Comparison of ENCODE assay signal across 13 mouse cellular contexts in genomic region chr1:155532833-155533688, GRCm38 (mm10). TPM values are rescaled to one million over a fixed set of nuclear protein-coding genes. Genes with fewer than 3 reads are reported as not detected.
DNase-seq lines count a peak whose midpoint lies in the region; ATAC-seq and TF ChIP-seq lines count a peak whose summit lies in the region.
"Had no signal": no experiment of that assay in that cellular context is flagged by ENCODE, and none has a peak within 500 bp of the region (broad histone marks: within the 10 kb centered on the region; RNA-seq: fewer than 3 reads in every experiment).

No protein-coding gene starts in this region.

- TF ChIP-seq EP300 in heart, adult 2 months (IDR thresholded peaks at IDR 0.05; ENCODE audit: insufficient read depth, low read depth, low read length) = no peak

- TF ChIP-seq CTCF in heart, adult 2 months (IDR thresholded peaks at IDR 0.05) = no peak
- TF ChIP-seq CTCF in midbrain, postnatal 0 days (IDR thresholded peaks at IDR 0.05) = no peak

- H3K36me3 ChIP-seq in heart, adult 2 months (ENCODE audit: control insufficient read depth, insufficient read depth, low read length) = no peaks in the 10 kb centered on the region
- no peaks in the 10 kb centered on the region for H3K36me3 ChIP-seq in heart, embryonic 11.5 days (ENCODE audit: control insufficient read depth, insufficient read depth, low read length)
- H3K36me3 ChIP-seq in embryonic facial prominence, embryonic 11.5 days (replicated peaks; ENCODE audit: control insufficient read depth, insufficient read depth, low read depth, low read length) = no peaks in the 10 kb centered on the region
- no peaks in the 10 kb centered on the region for H3K36me3 ChIP-seq in midbrain, postnatal 0 days (ENCODE audit: insufficient read depth, low read length)
- H3K36me3 ChIP-seq: hindbrain, embryonic 12.5 days; lung, embryonic 15.5 days; neural tube, embryonic 12.5 days had no signal

- TF ChIP-seq POLR2A in heart, adult 2 months (IDR thresholded peaks at IDR 0.05; ENCODE audit: insufficient read depth, low read depth, low read length) = no peak

- peak; percentile 43 to 67 for DNase-seq in heart, adult 2 months
- DNase-seq in Muller cell, postnatal 12 days (ENCODE audit: inconsistent ontology term) = peak; percentile 58
- peak; percentile 49 for DNase-seq in embryonic facial prominence, embryonic 11.5 days (ENCODE audit: low spot score)
- DNase-seq in lung, postnatal 10 days = peak; percentile 72
- DNase-seq in retina, embryonic 14.5 days (ENCODE audit: low spot score) = no peak
- no peak for DNase-seq in ovary, postnatal 14 days (ENCODE audit: low spot score)
- no peak for DNase-seq in midbrain, postnatal 0 days (ENCODE audit: low spot score)
- DNase-seq: spleen, adult 18-20 months had no signal

- H3K27me3 ChIP-seq in heart, adult 2 months (ENCODE audit: control insufficient read depth, insufficient read depth, low read length) = no peaks in the 10 kb centered on the region
- no peaks in the 10 kb centered on the region for H3K27me3 ChIP-seq in heart, embryonic 11.5 days (ENCODE audit: control insufficient read depth, insufficient read depth, low read length)
- H3K27me3 ChIP-seq in embryonic facial prominence, embryonic 11.5 days (ENCODE audit: control insufficient read depth, insufficient read depth, low read length) = no peaks in the 10 kb centered on the region
- no peaks in the 10 kb centered on the region for H3K27me3 ChIP-seq in midbrain, postnatal 0 days (ENCODE audit: insufficient read depth, low read length)
- H3K27me3 ChIP-seq: lung, embryonic 15.5 days; neural tube, embryonic 12.5 days had no signal

- H3K27ac ChIP-seq in heart, adult 2 months = no peak overlapping the region
- no peak overlapping the region for H3K27ac ChIP-seq in heart, embryonic 11.5 days (ENCODE audit: low read depth, low read length)
- H3K27ac ChIP-seq in embryonic facial prominence, embryonic 11.5 days (replicated peaks; ENCODE audit: low read depth, low read length) = no peak overlapping the region
- H3K27ac ChIP-seq in midbrain, postnatal 0 days (ENCODE audit: low read depth, low read length) = no peak overlapping the region
- H3K27ac ChIP-seq: hindbrain, embryonic 12.5 days; kidney, postnatal 0 days; lung, embryonic 15.5 days; neural tube, embryonic 12.5 days had no signal

- H3K4me2 ChIP-seq in heart, embryonic 11.5 days = no peak overlapping the region
- H3K4me2 ChIP-seq in embryonic facial prominence, embryonic 11.5 days (ENCODE audit: low read depth, low read length) = no peak overlapping the region
- H3K4me2 ChIP-seq in midbrain, postnatal 0 days (ENCODE audit: low read depth, low read length, poor library complexity, severe bottlenecking) = no peak overlapping the region
- H3K4me2 ChIP-seq: hindbrain, embryonic 12.5 days; lung, embryonic 15.5 days; neural tube, embryonic 12.5 days had no signal

- intact Hi-C loops in heart, adult 2 months (cut with DNase I) = loop anchor here (5.0 kb wide), 2 partner anchors 116 to 496 kb away; partner anchors contain the start of gene Xpr1

- peaks cover 1% of the 10 kb centered on the region for H3K4me1 ChIP-seq in heart, adult 2 months (ENCODE audit: control insufficient read depth, insufficient read depth, low read length)
- H3K4me1 ChIP-seq in heart, embryonic 11.5 days (ENCODE audit: control insufficient read depth, insufficient read depth, low read length) = peaks cover 20% of the 10 kb centered on the region
- peaks cover 4% of the 10 kb centered on the region; the same call in 1 of the 2 replicates for H3K4me1 ChIP-seq in embryonic facial prominence, embryonic 11.5 days (ENCODE audit: control insufficient read depth, insufficient read depth, low read length)
- peaks cover 3% of the 10 kb centered on the region; the same call in 1 of the 2 replicates for H3K4me1 ChIP-seq in midbrain, postnatal 0 days (ENCODE audit: insufficient read depth, low read length)

- H3K4me3 ChIP-seq in heart, adult 2 months = no peak overlapping the region
- no peak overlapping the region for H3K4me3 ChIP-seq in heart, embryonic 11.5 days (ENCODE audit: low read depth, low read length)
- H3K4me3 ChIP-seq in embryonic facial prominence, embryonic 11.5 days (ENCODE audit: low read depth, low read length) = no peak overlapping the region
- no peak overlapping the region for H3K4me3 ChIP-seq in midbrain, postnatal 0 days (ENCODE audit: low read depth, low read length)
- H3K4me3 ChIP-seq: hindbrain, embryonic 12.5 days; lung, embryonic 15.5 days; neural tube, embryonic 12.5 days had no signal

- H3K79me2 ChIP-seq in heart, adult 2 months (replicated peaks; ENCODE audit: control insufficient read depth, insufficient read depth, low read length) = no peaks in the 10 kb centered on the region

- 39% methylated on average over 9 of the region's 9 CpGs for WGBS in heart, adult 2 months
- 52% methylated on average over 9 of the region's 9 CpGs for WGBS in heart, embryonic 11.5 days (ENCODE audit: insufficient replicate concordance)
- WGBS in embryonic facial prominence, embryonic 11.5 days = 39% methylated on average over 9 of the region's 9 CpGs
- 76% methylated on average over 9 of the region's 9 CpGs for WGBS in midbrain, postnatal 0 days

- H3K9me3 ChIP-seq in heart, embryonic 11.5 days (replicated peaks; ENCODE audit: control insufficient read depth, low read length) = no peaks in the 10 kb centered on the region
- H3K9me3 ChIP-seq in embryonic facial prominence, embryonic 11.5 days (replicated peaks; ENCODE audit: control insufficient read depth, low read length) = no peaks in the 10 kb centered on the region
- H3K9me3 ChIP-seq in midbrain, postnatal 0 days (ENCODE audit: low read length) = no peaks in the 10 kb centered on the region
- H3K9me3 ChIP-seq: hindbrain, embryonic 12.5 days; lung, embryonic 15.5 days; neural tube, embryonic 12.5 days had no signal

- ATAC-seq in heart, embryonic 11.5 days (replicated peaks; ENCODE audit: insufficient number of reproducible peaks, low FRiP score, low TSS enrichment) = no peak
- ATAC-seq in embryonic facial prominence, embryonic 11.5 days (replicated peaks; ENCODE audit: insufficient number of reproducible peaks, low FRiP score, low TSS enrichment, low read depth) = no peak
- no peak for ATAC-seq in midbrain, postnatal 0 days (ENCODE audit: low FRiP score)

- no peak overlapping the region for H3K9ac ChIP-seq in heart, adult 2 months (ENCODE audit: low read depth, low read length)
- no peak overlapping the region for H3K9ac ChIP-seq in heart, embryonic 11.5 days (ENCODE audit: low read depth, low read length)
- no peak overlapping the region for H3K9ac ChIP-seq in embryonic facial prominence, embryonic 11.5 days (replicated peaks; ENCODE audit: low read length)
- H3K9ac ChIP-seq in midbrain, postnatal 0 days (replicated peaks; ENCODE audit: low read length, poor library complexity, severe bottlenecking) = no peak overlapping the region
- H3K9ac ChIP-seq: hindbrain, embryonic 12.5 days; lung, embryonic 15.5 days; neural tube, embryonic 12.5 days had no signal

RNA-seq across cellular contexts. Expression of gene Acbd6, which starts 24.9 kb away (rescaled TPM):
- 10 to 100 TPM; 57.1 to 63.6 TPM for total RNA-seq in heart, adult 2 months (2021)
- polyA plus RNA-seq in heart, adult 2 months (2012; rRNA removed) = 28.3 and 55.7 TPM in 2 replicates
- 56.4 and 59.9 TPM in 2 replicates for polyA plus RNA-seq in heart, embryonic 11.5 days (2014; fragmentation: Nextera tagmentation; extraction: Ambion mirVana)
- polyA plus RNA-seq in embryonic facial prominence, embryonic 11.5 days (2014; fragmentation: Nextera tagmentation; extraction: Ambion mirVana) = 83.2 and 85.2 TPM in 2 replicates
- total RNA-seq in midbrain, postnatal 0 days (2014; rRNA removed) = 114 and 127 TPM in 2 replicates
- polyA plus RNA-seq in midbrain, postnatal 0 days (2015; fragmentation: Nextera tagmentation; extraction: Ambion mirVana) = 120 and 128 TPM in 2 replicates

Comparison
In these comparisons a context has a peak if more than half of its experiments do, and no peak if none do; other contexts are left out.
1. DNase-seq: peak in heart, adult 2 months (2 of 2), Muller cell, postnatal 12 days (single experiment), embryonic facial prominence, embryonic 11.5 days (single experiment) and lung, postnatal 10 days (single experiment); none in retina, embryonic 14.5 days (single experiment), ovary, postnatal 14 days (single experiment) and midbrain, postnatal 0 days (single experiment).